Mouse (Mus musculus) ES-CJ7 (cell line): ENCODE data around the gene Cyp4f37.
"Not testable (repeated sequence)": the region's sequence is repeated elsewhere in the genome, so short reads cannot be mapped to it uniquely, and the experiment has no call there.

Experiments used
- DNase-seq: peaks from one replicate; pipeline ENCODE4 v3.0.0; 2011; ENCODE audit warnings: low read depth, low spot score

The Cyp4f37 gene

GRCm38 (mm10) chr17:32621018-32621417 is at the start of gene Cyp4f37:
Cyp4f37 (plus strand) TSS chr17:32621309.
- DNase-seq, result not testable (repeated sequence)

GRCm38 (mm10) chr17:32573286-32573685 is 47.8 kb upstream of the Cyp4f37 start:
- DNase-seq, result not testable (repeated sequence)

- no peak for DNase-seq
Measured at GRCm38 (mm10) chr17:32577496-32578186, 43.5 kb upstream of the Cyp4f37 start.

GRCm38 (mm10) chr17:32596494-32596893 is 24.6 kb upstream of the Cyp4f37 start:
- no peak for DNase-seq

GRCm38 (mm10) chr17:32608055-32608454 is 13.1 kb upstream of the Cyp4f37 start:
- no peak for DNase-seq

DNA sequence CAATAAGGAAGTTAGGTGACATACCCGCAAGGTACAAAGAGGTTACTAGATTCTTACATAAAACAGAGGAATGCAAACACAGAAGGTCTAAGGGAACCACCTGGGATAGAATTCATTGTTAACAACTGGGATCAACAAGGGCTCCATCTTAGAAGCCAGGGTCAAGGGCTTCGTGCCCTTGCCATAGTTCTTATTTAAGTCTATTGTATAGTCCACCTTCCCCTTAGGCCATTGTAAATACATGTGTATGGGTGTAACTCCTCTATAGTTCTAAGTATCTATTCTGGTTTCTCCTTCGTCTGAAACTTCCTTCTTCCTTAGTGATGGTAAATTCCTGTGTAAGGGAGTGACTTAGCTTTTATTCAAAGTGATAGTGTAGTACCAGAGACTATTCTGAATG is 10.9 kb upstream of the Cyp4f37 start:
- peak; percentile 30 for DNase-seq

DNA sequence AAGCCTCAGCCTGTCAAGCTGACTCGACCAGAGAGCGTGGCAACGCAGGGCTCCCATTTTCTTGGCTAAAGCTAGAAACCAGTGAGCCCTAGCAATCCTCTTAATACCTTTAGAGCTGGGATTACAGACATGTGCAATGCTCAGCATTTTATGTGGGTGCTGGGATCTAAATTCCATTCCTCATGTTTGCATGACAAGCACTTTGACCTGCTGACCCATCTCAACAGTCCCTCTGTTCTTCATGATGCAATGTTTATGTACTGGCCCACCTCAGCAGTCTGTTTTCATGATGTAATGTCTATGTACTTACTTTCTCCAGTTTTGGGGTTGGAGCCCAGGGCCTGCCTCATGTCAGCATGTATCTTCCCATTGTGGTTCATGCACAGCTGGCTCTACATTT is 10.2 kb upstream of the Cyp4f37 start:
- DNase-seq, result no peak

DNA sequence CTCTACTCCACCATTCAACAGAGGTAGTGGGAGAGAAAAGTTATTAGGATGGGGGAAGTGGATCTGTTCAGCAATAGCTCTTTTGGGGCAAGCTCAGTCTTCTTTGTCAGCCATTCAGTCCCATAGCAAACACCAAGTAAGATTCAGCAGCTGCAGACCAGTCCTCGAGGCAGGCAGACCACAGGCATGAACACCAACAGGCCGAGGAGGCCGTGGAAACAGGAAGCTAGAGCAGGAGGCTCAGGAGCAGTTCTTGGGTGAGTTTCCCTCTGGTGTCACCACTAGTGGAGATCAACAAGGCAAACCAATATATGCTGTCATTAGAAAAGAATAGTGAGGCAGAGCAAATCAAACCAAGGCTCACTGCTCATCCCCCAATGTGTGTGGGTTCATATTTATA is 8.7 kb upstream of the Cyp4f37 start:
- DNase-seq, result no peak

DNA sequence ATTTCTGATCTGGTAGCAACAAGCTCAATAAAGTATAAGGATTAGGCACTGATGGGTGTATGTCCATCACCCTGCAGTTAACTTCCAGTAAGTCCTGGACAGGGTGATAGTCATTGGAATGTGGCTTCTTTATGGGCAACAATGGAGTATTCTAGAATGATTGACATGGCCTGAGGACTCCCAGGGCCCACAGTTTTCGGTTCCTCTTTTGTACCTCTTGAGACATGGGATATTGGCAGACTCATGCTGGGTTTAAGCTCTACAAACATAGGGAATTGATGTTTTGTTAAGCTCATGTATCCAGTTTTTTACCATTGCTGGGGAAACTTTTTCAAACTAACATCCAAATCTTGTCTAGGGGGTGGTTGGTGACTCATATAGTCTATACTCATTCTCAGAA is 3.9 kb upstream of the Cyp4f37 start:
- no peak for DNase-seq

DNA sequence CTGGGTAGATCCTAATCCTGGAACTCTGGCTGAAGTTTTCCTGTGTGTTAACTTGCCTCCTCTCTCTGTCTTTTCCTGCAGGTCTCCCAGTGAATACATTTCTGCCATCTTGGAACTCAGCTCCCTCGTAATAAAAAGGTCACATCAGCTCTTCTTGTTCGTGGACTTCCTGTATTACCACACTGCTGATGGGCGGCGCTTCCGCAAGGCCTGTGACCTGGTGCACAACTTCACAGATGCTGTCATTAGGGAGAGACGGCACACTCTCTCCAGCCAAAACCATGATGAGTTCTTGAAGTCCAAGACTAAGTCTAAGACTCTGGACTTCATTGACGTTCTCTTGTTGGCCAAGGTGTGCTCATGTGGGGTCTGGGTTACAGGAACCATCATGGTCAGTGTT is 8.6 kb downstream of the Cyp4f37 start:
- not testable (repeated sequence) for DNase-seq

- DNase-seq, result no peak
Measured at GRCm38 (mm10) chr17:32631936-32632335, 10.8 kb downstream of the Cyp4f37 start.

- not testable (repeated sequence) for DNase-seq
Measured at GRCm38 (mm10) chr17:32634242-32634971, 13.3 kb downstream of the Cyp4f37 start.

DNA sequence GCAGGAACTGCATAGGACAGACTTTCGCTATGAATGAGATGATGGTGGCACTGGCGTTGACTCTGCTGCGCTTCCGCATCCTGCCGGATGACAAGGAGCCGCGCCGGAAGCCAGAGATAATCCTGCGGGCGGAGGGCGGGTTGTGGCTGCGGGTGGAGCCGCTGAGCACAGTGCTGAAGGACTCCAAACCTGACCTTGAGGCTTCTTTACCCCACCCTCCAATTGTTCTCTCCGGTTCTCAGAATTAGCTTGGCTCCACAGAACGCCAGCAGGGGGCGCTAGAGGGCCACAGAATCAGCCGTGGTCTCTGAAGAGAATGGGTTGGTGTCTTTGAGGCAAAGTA is 13.8 kb downstream of the Cyp4f37 start:
- peak; percentile 96 for DNase-seq

DNA sequence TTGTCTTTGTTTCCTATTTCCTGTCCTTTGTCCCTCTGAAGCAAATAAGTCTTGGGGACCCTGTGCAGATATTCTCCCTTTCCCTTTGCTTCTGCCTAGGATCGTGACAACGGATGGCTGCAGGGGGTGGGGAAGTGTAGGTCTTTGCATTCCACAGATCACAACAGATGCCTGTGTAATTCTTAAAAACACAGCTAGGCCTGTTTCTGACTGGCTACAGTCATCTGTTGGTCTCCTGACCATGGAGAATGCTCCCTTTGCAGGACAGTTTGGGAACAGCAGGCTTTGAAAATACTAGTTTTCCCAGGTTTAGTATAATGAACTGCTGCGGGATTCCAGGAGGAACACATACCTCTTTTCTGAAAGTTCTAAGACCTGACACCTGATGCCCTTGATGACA is 15.2 kb downstream of the Cyp4f37 start:
- peak; percentile 29 for DNase-seq

GRCm38 (mm10) chr17:32637151-32637550 is 16.0 kb downstream of the Cyp4f37 start:
- DNase-seq, result no peak

DNA sequence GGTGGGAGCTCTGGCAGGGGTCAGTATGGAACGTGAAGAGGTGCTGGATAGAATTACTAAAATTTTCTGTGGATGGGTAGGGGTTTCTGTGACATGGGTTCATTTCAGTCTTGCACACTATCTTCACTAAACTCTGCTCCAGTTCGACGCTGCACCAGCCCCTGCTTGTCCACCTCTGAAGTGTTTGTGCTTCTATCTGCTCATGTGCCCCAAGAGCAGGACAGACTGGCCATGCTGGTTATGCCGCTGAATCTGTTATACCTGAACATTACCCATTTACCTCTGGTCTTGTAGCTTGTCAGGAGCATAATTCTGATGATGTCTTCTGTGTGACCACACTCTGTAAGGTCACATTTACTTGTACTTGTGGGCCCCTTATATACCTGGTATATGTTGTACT is 25.5 kb downstream of the Cyp4f37 start:
- DNase-seq, result no peak

- no peak for DNase-seq
Measured at GRCm38 (mm10) chr17:32653860-32654259, 32.8 kb downstream of the Cyp4f37 start.

DNA sequence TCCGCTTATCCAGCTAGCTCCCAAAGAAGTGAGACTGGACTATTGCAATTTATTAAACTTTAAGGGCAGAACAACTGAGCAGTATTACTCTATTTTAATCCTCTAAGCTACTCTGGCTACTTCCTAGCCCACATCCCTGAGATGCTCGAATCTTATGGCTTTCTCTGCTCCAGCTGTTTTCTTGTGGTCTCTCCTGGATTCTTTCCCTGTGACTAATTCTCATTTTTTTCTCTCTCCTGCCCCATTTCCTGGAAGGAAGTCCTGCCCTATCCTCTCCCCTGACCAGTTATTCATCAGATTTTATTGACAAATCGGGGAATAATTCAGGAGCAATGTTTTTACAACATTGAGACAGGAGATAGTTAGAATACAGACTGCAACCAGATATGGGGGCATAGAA is 35.9 kb downstream of the Cyp4f37 start:
- no peak for DNase-seq

GRCm38 (mm10) chr17:32658246-32658645 is 37.1 kb downstream of the Cyp4f37 start:
- DNase-seq, result no peak

DNA sequence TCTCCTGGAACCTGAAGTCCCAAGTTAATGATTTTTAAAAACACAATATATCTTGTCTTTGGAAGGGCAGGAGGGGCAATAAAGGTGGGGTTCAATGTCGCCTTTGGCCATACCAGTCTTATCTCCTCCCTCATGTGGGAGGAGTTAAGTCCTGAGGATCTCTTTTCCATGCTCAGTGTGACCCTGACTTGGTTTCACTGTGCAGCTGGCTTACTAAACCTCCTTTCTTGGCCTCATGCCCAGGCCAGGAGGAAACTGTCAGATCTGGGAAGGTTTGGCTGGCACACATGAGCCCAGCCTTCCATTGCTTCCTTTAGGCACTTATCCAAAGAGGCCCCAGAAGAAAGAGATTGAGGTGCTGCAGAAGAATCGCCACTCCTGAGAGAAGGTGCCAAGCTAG is 37.6 kb downstream of the Cyp4f37 start, which contains the start of gene Cyp4f40:
Cyp4f40 (plus strand) TSS at position 189 of the 400 bp plus-strand sequence.
- DNase-seq, result no peak

GRCm38 (mm10) chr17:32673976-32674375 is 52.9 kb downstream of the Cyp4f37 start:
- no peak for DNase-seq

GRCm38 (mm10) chr17:32676040-32676635 is 55.0 kb downstream of the Cyp4f37 start:
- DNase-seq, result peak; percentile 68

- DNase-seq, result peak; percentile 66
Measured at GRCm38 (mm10) chr17:32680404-32680803, 59.3 kb downstream of the Cyp4f37 start.
